Comparison of ENCODE assay signal across 8 mouse cellular contexts in genomic region chr2:26140292-26140819, GRCm38 (mm10). TPM values are rescaled to one million over a fixed set of nuclear protein-coding genes. Genes with fewer than 3 reads are reported as not detected.
DNase-seq lines count a peak whose midpoint lies in the region; ATAC-seq lines count a peak whose summit lies in the region.

No protein-coding gene starts in this region.

- H3K9me3 ChIP-seq in hindbrain, embryonic 16.5 days (ENCODE audit: control insufficient read depth, low read length) = no peaks in the 10 kb centered on the region

- peaks cover 12% of the 10 kb centered on the region for H3K4me1 ChIP-seq in hindbrain, embryonic 16.5 days (ENCODE audit: control insufficient read depth, insufficient read depth, low read depth, low read length)

- peaks cover 20% of the 10 kb centered on the region; the same call in 1 of the 2 replicates for H3K79me2 ChIP-seq in macrophage (ENCODE audit: inconsistent target)

- H3K27me3 ChIP-seq in hindbrain, embryonic 16.5 days (replicated peaks; ENCODE audit: control insufficient read depth, insufficient read depth, low read length) = no peaks in the 10 kb centered on the region

- ATAC-seq in hindbrain, embryonic 16.5 days = peak; percentile 89

- peak overlapping the region; percentile 94 for H3K9ac ChIP-seq in hindbrain, embryonic 16.5 days (ENCODE audit: low read depth, low read length)

- peak overlapping the region; percentile 98 for H3K27ac ChIP-seq in hindbrain, embryonic 16.5 days (ENCODE audit: low read depth, low read length)
- peak overlapping the region; percentile 57 for H3K27ac ChIP-seq in macrophage

- under 1% methylated on average over 53 of the region's 60 CpGs for WGBS in hindbrain, embryonic 16.5 days
- WGBS in macrophage (ENCODE audit: missing documents) = under 1% methylated on average over 54 of the region's 60 CpGs

- H3K36me3 ChIP-seq in hindbrain, embryonic 16.5 days (ENCODE audit: control insufficient read depth, insufficient read depth, low read length) = peaks cover 3% of the 10 kb centered on the region; the same call in 1 of the 2 replicates
- H3K36me3 ChIP-seq in macrophage (ENCODE audit: inconsistent target) = peaks cover 18% of the 10 kb centered on the region; the same call in 1 of the 2 replicates

- H3K4me3 ChIP-seq in hindbrain, embryonic 16.5 days (ENCODE audit: low read length) = peak overlapping the region; percentile 87
- H3K4me3 ChIP-seq in macrophage (ENCODE audit: inconsistent target) = peak overlapping the region; percentile 46

- H3K4me2 ChIP-seq in hindbrain, embryonic 16.5 days (ENCODE audit: low read length) = peak overlapping the region; percentile 87

- peak; percentile 98 for DNase-seq in WW6 (ENCODE audit: low read depth, low spot score)
- DNase-seq in cerebellum, postnatal 4 days (ENCODE audit: low spot score in 2 of 2) = peak; percentile 100
- DNase-seq in gastrocnemius, adult 18-20 months (ENCODE audit: low spot score) = peak; percentile 99
- peak; percentile 100 for DNase-seq in left cerebral cortex, adult 18-20 months (ENCODE audit: low spot score in 2 of 2)
- peak; percentile 100 for DNase-seq in right cerebral cortex, adult 18-20 months
- DNase-seq in urinary bladder, postnatal 10 days (ENCODE audit: low spot score) = peak; percentile 99

RNA-seq across cellular contexts. Expression of gene Nacc2, which starts 17.3 kb away (rescaled TPM):
- 10 to 100 TPM; 23.4 to 24.5 TPM for total RNA-seq in gastrocnemius, adult 18-20 months (2021)
- polyA plus RNA-seq in hindbrain, embryonic 16.5 days (2015; fragmentation: Nextera tagmentation; extraction: Ambion mirVana) = 24.5 and 25.8 TPM in 2 replicates
- 10 to 100 TPM; 69.8 to 81.1 TPM for total RNA-seq in left cerebral cortex, adult 18-20 months (2021)
- 10 to 100 TPM; 11.7 to 44.7 (median 31.1) TPM for total RNA-seq in macrophage (2018; cell fraction: chromatin; rRNA removed)
- total RNA-seq in macrophage (2018; cell fraction: cytosol; rRNA removed) = 10 to 100 TPM; 19.5 to 37.0 (median 29.6) TPM
- total RNA-seq in macrophage (2018; cell fraction: nucleus; rRNA removed) = 10 to 100 TPM; 14.9 to 46.1 (median 27.3) TPM
- polyA plus RNA-seq in macrophage (2018) = 16.9 to 21.8 TPM (median 19.0 TPM) in 3 replicates

Comparison
In these comparisons a context has a peak if more than half of its experiments do, and no peak if none do; other contexts are left out.
1. Peak in every context shown above with its lines: DNase-seq, ATAC-seq, H3K4me3 ChIP-seq and H3K27ac ChIP-seq.